Mouse (Mus musculus) heart, postnatal 0 days (tissue): Measurements from ENCODE around the gene Gm16181.

Experiments
- CTCF ChIP-seq: IDR thresholded peaks from 2 replicates; pipeline ENCODE4 v1.5.1; 2016; ENCODE audit warnings: antibody characterized with exemption, control low read depth, low read depth
- EP300 ChIP-seq: IDR thresholded peaks from 2 replicates; pipeline ENCODE4 v1.6.1; 2016; ENCODE audit warnings: antibody characterized with exemption, low read depth

GRCm38 (mm10) chr17:35239700-35240099 lies 19.1 kb downstream of the Gm16181 start:
- TF ChIP-seq CTCF (no peak), EP300 (no peak)
